Mouse (Mus musculus) kidney, adult 2 months (tissue): ENCODE results near the gene Gsdma. TPM values are rescaled to one million over a fixed set of nuclear protein-coding genes. Genes with fewer than 3 reads are reported as not detected.

ENCODE experiments used
- DNase-seq: peaks from one replicate; pipeline ENCODE4 v3.0.0; 2021
- H3K27ac ChIP-seq: fragments of 200-500 bp; 2 replicates; pipeline ENCODE4 v1.5.1; 2012; ENCODE audit warnings: low read depth, low read length, control low read depth, inconsistent platforms; ENCODE audit not compliant: insufficient read depth
- H3K27me3 ChIP-seq: fragments of 200-500 bp; replicated peaks from 2 replicates; pipeline ENCODE4 v1.6.1; 2012; ENCODE audit warnings: mild to moderate bottlenecking, moderate library complexity, low read length, inconsistent platforms; ENCODE audit not compliant: control insufficient read depth, insufficient read depth
- H3K36me3 ChIP-seq: fragments of 200-500 bp; 2 replicates; pipeline ENCODE4 v1.6.1; 2012; ENCODE audit warnings: mild to moderate bottlenecking, moderate library complexity, low read length, inconsistent platforms; ENCODE audit not compliant: control insufficient read depth, insufficient read depth
- H3K4me1 ChIP-seq: fragments of 200-500 bp; 2 replicates; pipeline ENCODE4 v1.6.1; 2011; ENCODE audit warnings: low read length; ENCODE audit not compliant: control insufficient read depth, insufficient read depth
- H3K4me3 ChIP-seq: fragments of 200-500 bp; 2 replicates; pipeline ENCODE4 v1.5.1; 2011; ENCODE audit warnings: mild to moderate bottlenecking, low read depth, low read length, control low read depth; ENCODE audit not compliant: insufficient read depth
- CTCF ChIP-seq: fragments of 200-500 bp; conservative IDR thresholded peaks from 2 replicates; pipeline ENCODE4 v1.5.1; 2011; ENCODE audit warnings: low read depth, mild to moderate bottlenecking, control low read depth, low read length, moderate library complexity, mixed read lengths; ENCODE audit not compliant: insufficient read depth, insufficient read length
- POLR2A ChIP-seq: fragments of 200-500 bp; IDR thresholded peaks from one replicate; pipeline ENCODE4 v1.6.1; 2011; ENCODE audit warnings: low read depth, low read length, control low read depth
- WGBS: fragments of 180-500 bp; shearing (Covaris S2); methylation state at CpG from one replicate; pipeline ENCODE4 v1.1.7; 2018; 5-methylcytosine and 5-hydroxymethylcytosine counted together
- polyA plus RNA-seq: library from polyadenylated mRNA; depleted of rRNA; stranded (reverse); fragments of >200 nt; gene quantifications from 2 replicates; pipeline ENCODE4 v1.2.3, GENCODE M21; 2012; rRNA removed

The Gsdma gene
- polyA plus RNA-seq, 1 experiment: not detected

DNA sequence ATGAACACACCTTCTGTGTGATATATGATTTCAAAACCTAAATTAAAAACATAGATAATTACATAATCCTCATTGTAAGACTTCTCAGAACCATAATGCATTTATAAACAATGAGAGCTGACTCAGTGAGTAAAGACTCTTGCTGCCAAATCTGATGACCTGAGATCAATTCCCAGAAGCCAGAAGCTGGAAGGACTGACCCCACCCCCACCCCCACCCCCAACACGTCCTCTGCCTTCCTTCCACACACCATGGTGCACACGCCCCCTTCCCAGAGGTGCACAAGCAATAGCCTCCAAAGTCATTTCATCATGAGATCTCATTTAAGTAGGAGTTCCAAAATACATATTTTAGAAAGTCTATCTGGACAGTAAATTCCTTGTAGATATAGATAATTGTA lies 56.6 kb downstream of the Gsdma start:
- WGBS: 61% methylated on average over 2 of the region's 2 CpGs

GRCm38 (mm10) chr11:98721458-98722226 lies 57.5 kb downstream of the Gsdma start:
- Histone ChIP-seq H3K4me3 (no peak overlapping the region), H3K36me3 (no peaks in the 10 kb centered on the region), H3K4me1 (peaks cover 12% of the 10 kb centered on the region), H3K27ac (peak overlapping the region; percentile 44; the same call in 1 of the 2 replicates), H3K27me3 (no peaks in the 10 kb centered on the region)
- 43% methylated on average over 24 of the region's 24 CpGs for WGBS
- DNase-seq: peak; percentile 85
- TF ChIP-seq CTCF (peak; percentile 41), POLR2A (no peak)

More for the DNA sequence above, 56.6 kb downstream of the Gsdma start:
- Histone ChIP-seq H3K36me3 (no peaks in the 10 kb centered on the region), H3K27ac (no peak overlapping the region), H3K27me3 (no peaks in the 10 kb centered on the region), H3K4me1 (peaks cover 9% of the 10 kb centered on the region), H3K4me3 (no peak overlapping the region)
- no peak for DNase-seq
- no peak for TF ChIP-seq CTCF
- TF ChIP-seq POLR2A: no peak

DNA sequence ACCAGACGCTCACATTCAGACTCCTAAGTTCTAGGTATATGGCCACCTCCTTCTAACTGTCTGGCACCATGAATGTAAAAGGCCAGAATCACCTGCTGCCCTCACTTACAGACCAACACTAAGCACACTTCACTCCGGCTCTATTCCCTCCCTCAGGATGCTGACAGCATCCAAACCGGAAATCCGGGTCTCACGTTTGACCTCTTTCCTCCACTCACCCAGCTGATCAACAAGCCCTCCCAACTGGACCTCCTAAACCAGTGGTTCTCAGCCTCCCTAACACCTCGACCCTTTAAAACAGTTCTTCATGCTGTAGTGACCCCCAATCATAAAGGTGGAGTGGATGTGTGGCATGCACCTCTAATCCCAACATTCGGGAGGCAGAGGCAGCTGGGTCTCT lies 58.9 kb downstream of the Gsdma start:
- WGBS: 59% methylated on average over 7 of the region's 7 CpGs
- no peak for TF ChIP-seq POLR2A
- no peak for TF ChIP-seq CTCF
- Histone ChIP-seq H3K27me3 (no peaks in the 10 kb centered on the region), H3K4me3 (no peak overlapping the region), H3K4me1 (peaks cover 12% of the 10 kb centered on the region), H3K36me3 (no peaks in the 10 kb centered on the region), H3K27ac (no peak overlapping the region)
- DNase-seq: peak; percentile 40

DNA sequence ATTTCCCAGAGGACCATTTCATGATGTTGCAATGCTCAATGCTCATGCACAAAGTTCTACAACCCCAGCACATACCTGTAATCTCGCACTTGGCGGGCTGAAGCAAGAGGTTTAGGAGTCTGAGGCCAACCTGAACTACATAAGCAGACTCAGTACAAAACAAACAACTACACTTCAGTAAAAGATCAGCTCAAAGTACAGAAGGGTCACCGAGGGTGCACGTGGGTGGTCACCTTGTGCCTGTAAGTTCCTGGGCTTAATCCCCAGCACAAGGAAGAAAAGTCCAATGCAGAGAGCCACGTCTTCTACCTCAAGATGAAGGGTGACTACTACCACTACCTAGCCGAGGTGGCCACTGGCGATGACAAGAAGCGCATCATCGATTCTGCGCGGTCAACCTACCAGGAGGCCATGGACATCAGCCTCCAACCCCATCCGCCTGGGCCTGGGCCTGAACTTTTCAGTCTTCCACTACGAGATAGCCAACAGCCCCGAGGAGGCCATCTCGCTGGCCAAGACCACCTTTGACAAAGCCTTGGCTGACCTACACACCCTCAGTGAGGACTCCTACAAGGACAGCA lies 61.9 kb downstream of the Gsdma start:
- no peak overlapping the region; the same call in 1 of the 2 replicates for H3K27ac ChIP-seq
- peaks cover 19% of the 10 kb centered on the region for H3K4me1 ChIP-seq
- TF ChIP-seq CTCF (no peak), POLR2A (no peak)
- WGBS: 85% methylated on average over 15 of the region's 15 CpGs
- no peaks in the 10 kb centered on the region for H3K27me3 ChIP-seq
- DNase-seq: peak; percentile 30
- no peaks in the 10 kb centered on the region for H3K36me3 ChIP-seq
- H3K4me3 ChIP-seq: no peak overlapping the region

Other genes starting within 250 kb of the Gsdma start
- 126 and 179 TPM in 2 replicates for gene Mien1, start 225.4 kb upstream of the Gsdma start, polyA plus RNA-seq
- 143 and 160 TPM in 2 replicates for gene Grb7, start 218.0 kb upstream of the Gsdma start, polyA plus RNA-seq
- 0.58 and 3.9 TPM in 2 replicates for gene Ikzf3, start 118.3 kb upstream of the Gsdma start, polyA plus RNA-seq
- 0.26 and 0.34 TPM in 2 replicates for gene Zpbp2, start 113.3 kb upstream of the Gsdma start, polyA plus RNA-seq
- gene Ormdl3, start 77.0 kb upstream of the Gsdma start, polyA plus RNA-seq: 57.2 and 60.2 TPM in 2 replicates
- not detected in 2 replicates for gene Lrrc3c, start 66.1 kb upstream of the Gsdma start, polyA plus RNA-seq
- gene Gm12355, start 38.7 kb upstream of the Gsdma start, polyA plus RNA-seq: not detected in 2 replicates
- gene Gsdma3, start 38.0 kb upstream of the Gsdma start, polyA plus RNA-seq: not detected in 2 replicates
- not detected in 2 replicates for gene Gsdma2, start 17.6 kb upstream of the Gsdma start, polyA plus RNA-seq
- 307 and 331 TPM in 2 replicates for gene Psmd3, start 18.2 kb downstream of the Gsdma start, polyA plus RNA-seq
- gene Csf3, start 36.9 kb downstream of the Gsdma start, polyA plus RNA-seq: not detected in 2 replicates
- gene Med24, start 65.1 kb downstream of the Gsdma start, polyA plus RNA-seq: 45.3 and 54.1 TPM in 2 replicates
- gene Thra, start 76.3 kb downstream of the Gsdma start, polyA plus RNA-seq: 92.7 and 97.2 TPM in 2 replicates
- 140 and 155 TPM in 2 replicates for gene Nr1d1, start 111.0 kb downstream of the Gsdma start, polyA plus RNA-seq
- 23.5 and 24.5 TPM in 2 replicates for gene Msl1, start 131.2 kb downstream of the Gsdma start, polyA plus RNA-seq
- gene Casc3, start 140.6 kb downstream of the Gsdma start, polyA plus RNA-seq: 21.0 and 24.5 TPM in 2 replicates
- gene Rapgefl1, start 172.4 kb downstream of the Gsdma start, polyA plus RNA-seq: 4.2 and 4.7 TPM in 2 replicates
- 8.7 and 9.9 TPM in 2 replicates for gene Wipf2, start 199.3 kb downstream of the Gsdma start, polyA plus RNA-seq
- 0.11 and 0.14 TPM in 2 replicates for gene Cdc6, start 243.4 kb downstream of the Gsdma start, polyA plus RNA-seq